Mouse (Mus musculus): Measurements from ENCODE around the gene Fbxl15.

DNA sequence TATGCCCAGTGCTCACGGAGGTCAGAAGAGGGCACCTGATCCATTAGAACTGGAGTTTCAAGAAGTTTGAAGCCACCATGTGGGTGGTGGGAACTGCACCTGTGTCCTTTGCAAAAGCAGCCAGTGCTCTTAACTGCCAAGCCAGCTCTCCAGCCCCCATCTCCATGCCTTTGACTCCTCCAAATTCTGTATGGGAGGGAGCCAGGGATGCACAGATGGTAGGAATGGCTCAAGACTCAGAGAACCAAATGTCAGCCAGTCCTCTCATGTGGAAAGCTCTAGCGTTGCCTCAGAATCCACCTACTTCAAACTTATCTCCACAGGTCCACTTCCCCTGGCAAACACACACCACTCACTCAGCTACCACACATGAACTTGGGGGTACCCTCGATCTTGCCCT is 5.9 kb downstream of the Fbxl15 start:
- no peak for TF ChIP-seq CTCF (IDR thresholded peaks at IDR 0.05)
- TF ChIP-seq EP300 (IDR thresholded peaks at IDR 0.05; ENCODE audit: insufficient read depth, low read depth, low read length) = no peak
- TF ChIP-seq POLR2A (IDR thresholded peaks at IDR 0.05; ENCODE audit: insufficient read depth, low read depth, low read length) = no peak
